Mouse (Mus musculus): ENCODE results near the gene Plekha6. TPM values are rescaled to one million over a fixed set of nuclear protein-coding genes. Genes with fewer than 3 reads are reported as not detected.

The Plekha6 gene
- polyA plus RNA-seq, 1 experiment from 2014 or later = 22.2 TPM

DNA sequence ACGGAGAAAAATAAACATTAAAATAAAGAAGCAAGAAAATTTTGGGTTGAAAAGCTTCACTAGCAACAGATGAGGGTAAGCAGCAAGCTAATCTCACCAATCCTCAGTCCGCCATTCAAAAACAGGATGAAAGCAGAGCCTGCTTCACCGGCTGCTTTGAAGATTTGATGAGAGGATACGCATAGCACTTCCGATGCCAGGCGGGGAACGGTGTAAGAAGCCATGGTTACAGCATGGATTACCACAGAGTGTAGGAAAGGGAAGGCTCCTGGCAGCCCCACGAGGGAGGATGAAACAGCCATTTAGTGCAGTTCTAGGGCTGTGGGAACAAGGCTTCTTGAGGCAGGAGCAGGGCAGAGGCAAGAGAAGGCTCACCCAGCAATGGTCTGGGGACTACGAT, 187.8 kb downstream of the Plekha6 start:
- Histone ChIP-seq H3K27ac (no peak overlapping the region), H3K4me3 (replicated peaks; ENCODE audit: low read length) (no peak overlapping the region), H3K9me3 (ENCODE audit: control insufficient read depth, low read length) (no peaks in the 10 kb centered on the region), H3K27me3 (ENCODE audit: control insufficient read depth, insufficient read depth, low read length) (no peaks in the 10 kb centered on the region), H3K9ac (no peak overlapping the region), H3K36me3 (replicated peaks; ENCODE audit: control insufficient read depth, insufficient read depth) (no peaks in the 10 kb centered on the region), H3K4me2 (replicated peaks) (no peak overlapping the region), H3K4me1 (replicated peaks; ENCODE audit: control insufficient read depth, insufficient read depth, low read length) (no peaks in the 10 kb centered on the region)
- ATAC-seq (ENCODE audit: low FRiP score) (no peak), DNase-seq (ENCODE audit: low spot score) (no peak)
- WGBS = 59% methylated on average over 9 of the region's 9 CpGs

Other genes starting within 250 kb of the Plekha6 start
- 42.4 and 51.8 TPM in 2 replicates for gene Mdm4, start 133.6 kb upstream of the Plekha6 start, polyA plus RNA-seq (2014; fragmentation: Nextera tagmentation; extraction: Ambion mirVana)
- gene Pik3c2b, start 118.5 kb upstream of the Plekha6 start, polyA plus RNA-seq (2014; fragmentation: Nextera tagmentation; extraction: Ambion mirVana) = 13.7 and 14.8 TPM in 2 replicates
- 29.6 and 36.0 TPM in 2 replicates for gene Ppp1r15b, start 33.1 kb upstream of the Plekha6 start, polyA plus RNA-seq (2014; fragmentation: Nextera tagmentation; extraction: Ambion mirVana)
- gene Golt1a, start 145.6 kb downstream of the Plekha6 start, polyA plus RNA-seq (2014; fragmentation: Nextera tagmentation; extraction: Ambion mirVana) = not detected in 2 replicates
- gene Kiss1, start 157.7 kb downstream of the Plekha6 start, polyA plus RNA-seq (2014; fragmentation: Nextera tagmentation; extraction: Ambion mirVana) = not detected in 2 replicates
- gene Ren1, start 186.3 kb downstream of the Plekha6 start, polyA plus RNA-seq (2014; fragmentation: Nextera tagmentation; extraction: Ambion mirVana) = 7.3 and 11.1 TPM in 2 replicates
- 20.3 TPM in 2 replicates for gene Etnk2, start 199.4 kb downstream of the Plekha6 start, polyA plus RNA-seq (2014; fragmentation: Nextera tagmentation; extraction: Ambion mirVana)

All from hindbrain, embryonic 14.5 days (tissue).